Mouse (Mus musculus) frontal cortex, adult 2 months (tissue): ENCODE results near the gene Slc4a4. TPM values are rescaled to one million over a fixed set of nuclear protein-coding genes. Genes with fewer than 3 reads are reported as not detected.

Source experiments
- DNase-seq, 2 experiments: peaks; one replicate each; pipeline ENCODE4 v3.0.0; 2022; ENCODE audit warnings: low spot score in 1 of 2; ENCODE audit errors: extremely low spot score in 1 of 2
- polyA plus RNA-seq: library from polyadenylated mRNA; depleted of rRNA; stranded (reverse); fragments of >200 nt; gene quantifications from 2 replicates; pipeline ENCODE4 v1.2.3, GENCODE M21; 2012; rRNA removed

Slc4a4 gene
- polyA plus RNA-seq, 1 experiment: 73.9 TPM

DNA sequence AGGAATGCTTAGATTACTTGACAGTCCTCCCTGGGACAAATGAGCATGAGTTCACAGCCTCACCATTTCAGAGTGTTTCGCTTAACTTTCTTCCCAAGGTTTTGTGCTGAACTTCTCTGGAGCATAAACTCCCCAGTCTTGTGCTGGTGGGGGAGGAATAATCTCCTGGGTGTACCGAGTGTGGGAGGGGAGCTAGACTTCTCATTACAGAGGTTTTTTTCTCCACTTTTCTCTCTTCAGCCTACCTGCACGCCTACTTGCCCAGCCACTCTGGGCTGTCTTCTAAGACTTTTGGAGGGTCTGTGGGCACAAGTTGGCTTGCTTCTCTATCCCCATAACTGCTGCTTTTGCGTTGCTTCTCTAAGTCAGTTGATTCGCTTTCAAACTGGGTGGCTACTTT is 365.2 kb downstream of the Slc4a4 start:
- DNase-seq: peak; percentile 7 to 46

DNA sequence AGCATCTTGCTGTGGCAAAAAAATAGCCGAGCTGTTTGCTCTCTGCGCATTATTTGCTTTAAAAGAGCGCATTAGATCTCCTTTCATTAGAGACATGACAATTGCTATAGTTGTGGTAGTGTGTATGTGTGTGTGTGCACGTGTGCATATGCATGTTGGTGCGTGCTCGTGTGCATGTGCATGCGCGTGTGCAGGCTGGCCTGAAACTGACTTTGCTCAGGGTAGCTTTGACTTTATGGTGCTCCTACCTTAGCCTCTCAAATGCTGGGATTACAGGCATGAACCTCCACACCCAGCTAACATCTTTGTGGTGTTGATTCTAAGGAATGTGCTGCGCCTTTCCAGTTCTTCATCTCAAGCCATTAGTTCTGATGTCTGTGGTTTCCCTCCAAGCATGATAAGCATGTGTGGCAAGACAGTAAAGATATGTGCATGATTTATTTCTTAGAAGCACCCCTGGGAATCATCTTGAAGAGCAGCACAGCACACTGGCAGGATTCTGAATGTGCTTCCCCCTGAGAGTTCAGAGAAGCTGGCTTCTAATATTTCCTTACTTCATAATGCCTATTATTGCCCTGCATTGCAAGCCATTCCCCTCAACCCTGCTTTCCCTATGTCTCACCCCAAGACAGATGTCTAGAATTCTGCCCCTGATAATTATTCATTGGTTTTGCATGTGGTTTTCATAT is 373.3 kb downstream of the Slc4a4 start:
- DNase-seq: no peak

DNA sequence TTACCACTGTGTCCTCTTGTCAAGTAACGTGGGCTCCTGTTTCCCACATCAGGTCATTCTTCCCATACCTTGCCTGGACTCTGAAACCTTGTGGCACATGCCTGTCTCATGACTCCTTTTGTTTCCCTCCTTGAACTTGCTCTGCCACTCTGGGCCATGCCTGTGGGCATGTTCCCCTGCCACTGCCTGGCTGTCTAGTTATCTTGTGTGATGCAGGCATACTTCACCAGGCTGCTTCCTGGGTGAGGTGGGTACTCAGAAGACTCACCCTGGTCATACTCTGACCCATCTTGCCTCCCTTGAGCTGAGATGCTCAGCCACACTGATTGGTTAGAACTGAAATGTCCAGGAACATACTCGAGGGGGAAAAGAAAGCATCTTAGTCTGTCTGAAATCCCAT is 390.4 kb downstream of the Slc4a4 start:
- no peak for DNase-seq

DNA sequence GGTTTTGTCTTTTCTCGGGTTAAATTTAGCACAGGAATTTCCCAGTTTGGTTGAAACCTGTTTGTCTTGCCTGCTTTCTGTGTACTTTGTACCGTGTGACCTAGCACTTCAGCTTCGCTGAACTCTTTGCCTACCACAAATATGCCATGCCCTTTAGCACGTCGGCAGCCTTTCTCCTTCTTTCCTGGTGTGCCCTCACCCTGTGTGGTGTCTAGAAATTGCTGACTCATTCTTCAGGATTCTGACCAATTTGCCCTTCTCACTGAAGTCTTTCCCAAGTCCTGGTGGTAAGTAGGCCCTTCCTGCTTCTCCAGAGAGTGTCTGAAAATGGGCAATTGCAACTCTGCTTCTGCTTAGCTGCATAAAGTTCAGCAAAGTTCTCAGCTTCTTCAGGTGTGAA is 391.0 kb downstream of the Slc4a4 start:
- no peak for DNase-seq

DNA sequence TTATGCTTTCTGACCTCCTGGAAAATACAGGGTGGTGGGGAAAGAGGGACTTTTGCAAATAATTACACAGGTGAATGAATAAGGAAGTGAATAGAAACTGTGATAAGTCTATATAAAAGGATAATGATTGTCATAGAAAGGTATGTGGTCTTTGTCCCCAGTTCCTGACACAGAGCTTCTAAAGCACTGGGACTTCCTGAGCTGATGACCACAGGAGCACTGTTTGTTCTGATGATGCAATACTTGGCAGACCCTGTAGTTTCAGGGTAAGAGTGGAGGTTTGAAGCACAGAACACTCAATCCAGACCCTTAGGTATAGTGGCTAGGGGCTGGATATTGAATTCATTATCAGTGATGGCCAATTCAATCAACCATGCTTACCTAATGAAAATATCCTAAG is 391.7 kb downstream of the Slc4a4 start:
- DNase-seq: no peak

DNA sequence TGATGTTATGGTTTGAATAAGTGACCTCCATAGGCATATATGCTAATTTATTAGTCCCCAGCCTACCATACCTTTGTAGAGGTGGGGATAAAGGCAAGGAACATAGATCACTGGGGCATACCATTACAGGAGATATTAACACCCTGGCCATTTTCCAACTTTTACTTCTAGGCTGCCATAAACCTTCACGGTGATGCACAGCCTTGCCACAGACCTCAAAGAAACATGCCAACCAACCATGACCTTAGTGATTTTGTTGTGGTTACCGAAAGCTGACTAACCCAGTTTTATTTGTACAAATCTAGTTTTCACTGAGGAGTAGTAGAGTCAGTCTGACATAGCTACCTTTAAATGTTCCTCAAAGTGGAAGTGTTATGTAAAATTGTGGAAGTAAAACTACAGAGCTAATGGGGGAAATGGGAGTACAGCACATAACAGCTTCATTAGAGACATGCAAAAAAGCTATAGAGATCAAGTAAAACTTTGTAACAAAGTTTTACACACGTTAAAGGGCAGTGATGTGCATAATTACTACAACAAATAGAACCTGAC is 393.8 kb downstream of the Slc4a4 start:
- DNase-seq: no peak

Other genes with a start within 250 kb of the Slc4a4 start
- gene Grsf1, start 210.6 kb upstream of the Slc4a4 start, polyA plus RNA-seq: 80.3 and 82.5 TPM in 2 replicates
- gene Mob1b, start 166.0 kb upstream of the Slc4a4 start, polyA plus RNA-seq: 12.4 and 13.2 TPM in 2 replicates
- gene Dck, start 121.8 kb upstream of the Slc4a4 start, polyA plus RNA-seq: 16.0 and 17.1 TPM in 2 replicates